In genomic region chr1:55605956-55606355, GRCm38 (mm10) we compare ENCODE assay signal across 24 mouse cellular contexts.
DNase-seq lines count a peak whose midpoint lies in the region; ATAC-seq and TF ChIP-seq lines count a peak whose summit lies in the region.
"Had no signal": no experiment of that assay in that cellular context is flagged by ENCODE, and none has a peak within 500 bp of the region (broad histone marks: within the 10 kb centered on the region; RNA-seq: fewer than 3 reads in every experiment).

No protein-coding gene starts in this region.

- no peaks in the 10 kb centered on the region for H3K36me3 ChIP-seq in kidney, adult 2 months (ENCODE audit: control insufficient read depth, insufficient read depth, low read length)
- H3K36me3 ChIP-seq in kidney, embryonic 16.5 days (ENCODE audit: insufficient read depth, low read length) = no peaks in the 10 kb centered on the region
- H3K36me3 ChIP-seq: forebrain, embryonic 10.5 days; heart, embryonic 13.5 days had no signal

- H3K9me3 ChIP-seq in kidney, embryonic 16.5 days (ENCODE audit: low read length) = no peaks in the 10 kb centered on the region
- H3K9me3 ChIP-seq: forebrain, embryonic 10.5 days; forebrain, embryonic 13.5 days; heart, embryonic 13.5 days had no signal

- H3K4me1 ChIP-seq in kidney, adult 2 months (ENCODE audit: control insufficient read depth, insufficient read depth, low read length) = peaks cover 19% of the 10 kb centered on the region
- H3K4me1 ChIP-seq in kidney, embryonic 16.5 days (ENCODE audit: insufficient read depth, low read length) = peaks cover 31% of the 10 kb centered on the region
- no peaks in the 10 kb centered on the region for H3K4me1 ChIP-seq in cortical plate, adult 2 months (ENCODE audit: control insufficient read depth, insufficient read depth, low read length)
- H3K4me1 ChIP-seq: forebrain, embryonic 13.5 days had no signal

- 55% methylated on average over 2 of the region's 2 CpGs for WGBS in kidney, adult 2 months
- 54% methylated on average over 2 of the region's 2 CpGs for WGBS in kidney, embryonic 16.5 days

- H3K4me3 ChIP-seq in kidney, adult 2 months (ENCODE audit: insufficient read depth, low read depth, low read length) = no peak overlapping the region
- no peak overlapping the region for H3K4me3 ChIP-seq in kidney, embryonic 16.5 days (ENCODE audit: low read length)
- H3K4me3 ChIP-seq in cortical plate, adult 2 months (ENCODE audit: insufficient read depth, low read length) = no peak overlapping the region
- H3K4me3 ChIP-seq: forebrain, embryonic 10.5 days; forebrain, embryonic 13.5 days; heart, embryonic 13.5 days had no signal

- no peak for DNase-seq in frontal cortex, postnatal 36 days (ENCODE audit: low spot score in 2 of 2)
- peak; percentile 28 for DNase-seq in kidney, adult 2 months
- no peak for DNase-seq in kidney, postnatal 4 days
- DNase-seq in kidney, postnatal 25 days = no peak
- no peak for DNase-seq in testis, postnatal 10 days (ENCODE audit: low spot score)
- DNase-seq: adrenal gland, adult 8-10 months; adrenal gland, postnatal 25 days; cerebellum, adult 11-12 months; cerebellum, adult 8-10 months; cerebellum, postnatal 10 days; cerebellum, postnatal 36 days; gastrocnemius, postnatal 25 days; heart, postnatal 14 days; heart, postnatal 4 days had no signal

- H3K9ac ChIP-seq in kidney, embryonic 16.5 days (replicated peaks; ENCODE audit: low read length) = no peak overlapping the region
- H3K9ac ChIP-seq: forebrain, embryonic 13.5 days; heart, embryonic 13.5 days; hindbrain, embryonic 14.5 days had no signal

- no peak overlapping the region for H3K4me2 ChIP-seq in kidney, embryonic 16.5 days (replicated peaks; ENCODE audit: low read depth, low read length)
- H3K4me2 ChIP-seq: forebrain, embryonic 13.5 days; heart, embryonic 13.5 days; hindbrain, embryonic 14.5 days had no signal

- no peaks in the 10 kb centered on the region for H3K27me3 ChIP-seq in kidney, adult 2 months (replicated peaks; ENCODE audit: control insufficient read depth, insufficient read depth, low read length)
- H3K27me3 ChIP-seq in kidney, embryonic 16.5 days (ENCODE audit: insufficient read depth, low read length) = no peaks in the 10 kb centered on the region
- H3K27me3 ChIP-seq: forebrain, embryonic 13.5 days; heart, embryonic 13.5 days had no signal

- no peak for TF ChIP-seq POLR2A in kidney, adult 2 months (IDR thresholded peaks at IDR 0.05; ENCODE audit: low read depth, low read length)
- no peak for TF ChIP-seq POLR2A in cortical plate, adult 2 months (IDR thresholded peaks at IDR 0.05; ENCODE audit: extremely low read depth, insufficient read depth, low read length)

- no peak overlapping the region for H3K27ac ChIP-seq in kidney, adult 2 months (ENCODE audit: insufficient read depth, low read depth, low read length)
- H3K27ac ChIP-seq in kidney, embryonic 16.5 days (ENCODE audit: low read length) = peak overlapping the region; percentile 61
- H3K27ac ChIP-seq in cortical plate, adult 2 months (ENCODE audit: insufficient read depth, low read length) = peak overlapping the region; percentile 21; the same call in 1 of the 2 replicates
- H3K27ac ChIP-seq: forebrain, embryonic 10.5 days; forebrain, embryonic 13.5 days; heart, embryonic 13.5 days; hindbrain, embryonic 14.5 days; hindbrain, postnatal 0 days had no signal

- no peak for TF ChIP-seq CTCF in kidney, adult 2 months (conservative IDR thresholded peaks at IDR 0.05; ENCODE audit: insufficient read depth, insufficient read length, low read depth, low read length)
- no peak for TF ChIP-seq CTCF in cortical plate, adult 2 months (IDR thresholded peaks at IDR 0.05; ENCODE audit: extremely low read depth, insufficient read depth, low read length)

- peak; percentile 27; the same call in 1 of the 2 replicates for ATAC-seq in frontal cortex, adult (ENCODE audit: low TSS enrichment)
- peak; percentile 57; the same call in 1 of the 2 replicates for ATAC-seq in kidney, embryonic 16.5 days (ENCODE audit: low FRiP score, low TSS enrichment)
- ATAC-seq: activated CD4-positive, CD25-positive, alpha-beta regulatory T cell, adult 4 months; forebrain, embryonic 16.5 days; hindbrain, postnatal 0 days had no signal
